Mouse (Mus musculus) heart, postnatal 14 days (tissue): ENCODE measurements around the gene Gm609. TPM values are rescaled to one million over a fixed set of nuclear protein-coding genes. Genes with fewer than 3 reads are reported as not detected.
"Not testable (repeated sequence)": the region's sequence is repeated elsewhere in the genome, so short reads cannot be mapped to it uniquely, and the experiment has no call there.

Experiments used
- DNase-seq, 2 experiments: peaks; one replicate each; pipeline ENCODE4 v3.0.0; 2021 to 2022
- intact Hi-C: fragments of 180-260 bp; cut with DNase I; formaldehyde crosslinking; loops from one replicate; pipeline ENCODE4 v1.15.1; 2025
- long read RNA-seq, 2 experiments: library from polyadenylated mRNA; stranded (forward); transcript quantifications; one replicate each; pipeline ENCODE4 v2.0.0; 2021
- total RNA-seq, 2 experiments: library from RNA; stranded (reverse); gene quantifications; 2 replicates each; pipeline ENCODE4 v1.2.3; 2021

Gm609 gene
- not detected for total RNA-seq
- long read RNA-seq, experiment 1, result 0 reads
- long read RNA-seq, experiment 2, result 0 reads

DNA sequence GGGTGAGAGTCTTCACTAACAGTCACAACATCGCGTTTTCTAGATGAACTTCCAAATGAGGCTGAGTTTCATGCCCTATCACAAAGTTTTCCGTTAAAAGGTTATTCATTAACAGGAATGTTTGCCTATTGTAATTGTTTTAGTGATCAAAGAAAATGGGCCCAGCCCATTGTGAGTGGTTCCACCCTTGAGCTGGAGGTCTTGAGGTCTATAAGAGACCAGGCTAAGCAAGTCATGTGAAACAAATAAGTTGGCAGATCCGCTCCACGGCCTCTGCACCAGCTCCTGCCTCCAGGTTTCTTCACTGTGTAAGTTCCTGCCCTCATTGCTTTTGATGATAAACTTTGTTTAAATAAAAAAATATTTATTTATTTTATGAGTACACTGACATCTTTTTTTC, at the start of gene Gm609:
TSS of gene Gm609 (minus strand) at position 43 of the 400 bp plus-strand sequence.
- intact Hi-C loops, result no loop called here
- DNase-seq, result no peak

DNA sequence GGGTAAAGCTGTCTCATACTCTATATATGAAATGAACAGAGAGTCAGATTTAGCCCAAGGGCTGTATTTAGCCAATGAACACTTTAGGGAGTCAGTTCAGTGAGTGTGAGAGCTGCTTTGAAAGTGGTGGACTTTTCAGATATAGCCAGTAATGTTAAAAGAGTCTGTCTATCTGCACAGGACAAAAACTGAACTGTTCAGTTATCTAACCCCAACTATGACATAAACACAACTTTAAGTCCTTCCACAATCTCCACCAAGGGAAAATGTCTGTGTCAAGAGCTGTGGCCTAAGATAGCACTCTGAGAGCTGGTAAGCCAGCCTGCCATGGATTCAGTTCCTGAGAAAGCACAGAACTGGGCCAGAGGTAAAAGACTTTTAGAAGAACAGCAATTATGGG, 49.3 kb upstream of the Gm609 start:
- DNase-seq, result no peak

GRCm38 (mm10) chr16:45538342-45538741, 45.6 kb upstream of the Gm609 start:
- DNase-seq, intact Hi-C loops: not testable (repeated sequence)

More for the DNA sequence above, 49.3 kb upstream of the Gm609 start:
- intact Hi-C loops, result no loop called here

GRCm38 (mm10) chr16:45535009-45535408, 42.2 kb upstream of the Gm609 start, which contains the start of gene Slc9c1:
Gene Slc9c1, plus strand, starts transcription at chr16:45535309.
- intact Hi-C loops, result no loop called here
- DNase-seq, result no peak

GRCm38 (mm10) chr16:45531950-45532349, 39.2 kb upstream of the Gm609 start, which contains the start of gene Gm17783:
Gene Gm17783, minus strand, starts transcription at chr16:45532050.
- intact Hi-C loops, result no loop called here
- no peak for DNase-seq

GRCm38 (mm10) chr16:45525551-45525950, 32.8 kb upstream of the Gm609 start:
- no peak for DNase-seq
- intact Hi-C loops, result no loop called here

DNA sequence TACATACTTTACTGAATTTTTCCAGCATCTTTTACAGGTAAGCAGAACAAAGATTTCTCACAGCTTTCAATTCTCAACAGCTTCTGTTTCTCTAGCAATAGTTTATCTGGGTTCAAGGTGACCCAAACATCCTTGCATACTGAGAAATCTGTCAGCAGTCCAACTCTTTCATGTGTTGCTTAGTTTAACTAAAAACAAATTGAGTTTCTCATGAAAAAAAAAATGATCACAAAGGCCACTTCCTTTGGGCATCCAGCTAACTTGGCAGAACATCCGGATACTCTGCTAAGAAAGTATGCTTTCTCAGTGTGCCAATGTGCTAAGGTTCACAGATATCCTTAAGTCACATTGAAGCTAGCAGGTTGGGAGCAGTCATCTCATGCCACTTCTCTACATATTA, 2.6 kb upstream of the Gm609 start:
- intact Hi-C loops, result no loop called here
- no peak for DNase-seq

GRCm38 (mm10) chr16:45476991-45477390, 15.8 kb downstream of the Gm609 start:
- no peak for DNase-seq
- intact Hi-C loops, result no loop called here

DNA sequence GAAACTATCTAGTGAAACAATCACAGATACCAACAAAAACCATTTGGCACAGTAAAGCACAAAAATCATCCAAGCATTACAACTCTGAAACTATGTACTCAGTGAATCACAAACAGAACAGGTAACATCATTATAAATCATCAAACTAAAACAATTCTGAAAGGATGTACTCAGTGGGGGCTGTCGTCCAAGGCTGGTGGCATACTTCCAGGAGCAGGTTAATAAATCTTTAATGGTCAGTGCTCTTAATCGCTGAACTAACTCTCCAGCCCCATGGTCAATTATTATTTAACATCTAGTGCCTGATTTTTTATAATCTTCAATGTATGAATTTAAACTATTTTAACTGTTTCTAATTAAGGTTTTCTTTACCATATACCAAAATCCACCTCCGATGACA, 20.9 kb downstream of the Gm609 start:
- DNase-seq, intact Hi-C loops: not testable (repeated sequence)

- no peak for DNase-seq
- intact Hi-C loops, result no loop called here
Observed at GRCm38 (mm10) chr16:45454762-45455161, 38.0 kb downstream of the Gm609 start.

- intact Hi-C loops, result no loop called here
- DNase-seq, result no peak
Observed at GRCm38 (mm10) chr16:45437230-45437739, 55.5 kb downstream of the Gm609 start.

DNA sequence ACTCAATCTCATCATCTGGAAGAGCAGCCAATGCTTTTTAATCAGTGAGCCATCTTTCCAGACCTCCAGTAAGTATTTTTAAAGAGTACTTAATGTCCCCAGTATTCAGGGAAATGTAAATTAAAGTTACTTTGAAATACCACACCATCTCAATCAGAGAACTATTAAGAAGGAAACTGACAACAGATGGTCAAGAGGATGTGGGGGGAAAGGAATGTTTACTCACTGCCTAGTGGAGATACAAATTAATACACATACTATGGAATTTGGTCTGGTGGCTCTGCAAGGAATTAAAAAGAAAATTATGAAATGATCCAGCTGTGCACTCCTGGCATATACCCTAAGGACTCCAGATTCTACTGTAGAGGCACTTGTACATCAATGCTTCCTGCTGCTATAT, 57.2 kb downstream of the Gm609 start:
- no peak for DNase-seq
- intact Hi-C loops, result no loop called here

DNA sequence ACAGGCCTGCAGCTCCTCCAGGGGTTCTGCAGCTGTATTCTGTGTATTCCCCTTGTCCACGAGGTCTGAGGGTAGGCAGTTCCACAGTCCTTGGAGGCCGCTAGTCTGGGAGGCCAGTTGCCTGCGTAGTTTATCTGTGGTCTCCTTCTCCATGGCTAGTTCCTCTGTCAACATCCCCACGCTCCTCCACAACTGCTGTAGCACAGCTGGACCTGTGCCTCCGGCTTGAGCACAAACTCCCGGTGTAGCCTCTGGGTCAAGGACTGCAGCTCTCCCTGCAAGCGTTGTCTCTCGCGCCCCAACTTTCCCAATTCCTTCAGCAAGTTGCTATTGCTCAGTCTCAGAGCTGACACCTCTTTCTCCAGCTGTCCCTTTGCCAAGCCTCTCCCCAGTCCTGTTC, 65.1 kb downstream of the Gm609 start:
- intact Hi-C loops, result no loop called here
- peak; percentile 27 to 36 for DNase-seq

DNA sequence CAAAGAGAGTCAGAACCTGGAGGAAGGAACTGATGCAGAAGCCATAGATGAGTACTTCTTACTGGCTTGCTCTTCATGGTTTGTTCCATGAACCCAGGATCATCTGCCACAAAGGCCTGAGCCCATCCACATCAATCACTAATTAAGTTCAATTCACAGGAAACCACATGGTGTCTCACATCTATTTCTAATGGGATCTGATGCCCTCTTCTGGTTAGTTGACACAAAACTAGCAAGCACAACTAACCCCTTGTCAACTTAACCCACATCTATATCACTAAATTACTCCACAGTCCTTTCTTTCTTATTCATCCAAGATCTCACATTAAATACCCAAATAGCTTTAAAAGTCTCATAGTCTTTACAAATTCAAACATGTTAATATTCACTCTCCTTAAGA, 79.3 kb downstream of the Gm609 start:
- no peak for DNase-seq
- intact Hi-C loops, result loop anchor here (2.0 to 5.0 kb wide), 3 partner anchors 36 to 214 kb away; no protein-coding TSS in a partner anchor

- not testable (repeated sequence) for DNase-seq
- intact Hi-C loops, result loop anchor here (5.0 kb wide), 1 partner anchor 62 kb away; no protein-coding TSS in a partner anchor
Observed at GRCm38 (mm10) chr16:45409064-45409446, 83.7 kb downstream of the Gm609 start.

DNA sequence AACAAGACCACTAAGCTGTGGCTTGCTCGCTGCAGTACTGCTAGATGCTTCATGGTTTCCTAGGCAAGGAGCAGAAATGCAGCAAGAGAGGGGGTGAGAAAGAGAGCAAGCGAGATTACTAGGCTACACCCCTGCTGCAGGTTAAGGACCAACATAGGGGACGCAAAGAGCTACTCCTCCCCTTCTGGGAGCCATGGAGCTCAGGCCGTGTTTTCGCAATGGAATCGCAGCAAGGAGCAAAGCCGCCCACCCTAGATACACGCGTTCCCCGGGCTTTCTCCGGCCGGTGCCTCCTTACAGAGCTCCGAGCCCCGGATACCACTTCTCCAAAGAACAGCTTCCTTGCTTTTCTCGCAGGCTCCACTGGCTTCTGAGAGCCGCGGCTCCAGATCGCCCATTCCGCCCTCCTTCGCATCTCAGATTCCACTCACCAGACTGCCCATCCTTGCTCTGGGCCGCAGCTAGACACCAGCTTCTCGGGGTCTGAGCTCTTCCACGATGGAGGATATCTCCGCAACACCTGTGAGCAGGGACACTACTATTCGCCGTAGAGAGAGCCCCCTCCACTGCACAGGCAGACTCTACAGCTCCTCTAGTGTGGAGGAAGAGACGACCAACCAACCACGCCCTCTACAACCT, 84.2 kb downstream of the Gm609 start, which contains the start of gene Cd200:
TSS of gene Cd200 (minus strand) at position 629 of the 639 bp plus-strand sequence.
- DNase-seq, result peak; percentile 52 to 57
- intact Hi-C loops, result loop anchor here (5.0 kb wide), 1 partner anchor 61 kb away; no protein-coding TSS in a partner anchor

- intact Hi-C loops, result loop anchor here (2.0 to 5.0 kb wide), 2 partner anchors 61 to 77 kb away; no protein-coding TSS in a partner anchor
- DNase-seq, result no peak
Observed at GRCm38 (mm10) chr16:45407645-45408400, 84.9 kb downstream of the Gm609 start.

- intact Hi-C loops, result loop anchor here (2.0 to 5.0 kb wide), 2 partner anchors 60 to 76 kb away; no protein-coding TSS in a partner anchor
Observed at GRCm38 (mm10) chr16:45407091-45407490, 85.7 kb downstream of the Gm609 start.

DNA sequence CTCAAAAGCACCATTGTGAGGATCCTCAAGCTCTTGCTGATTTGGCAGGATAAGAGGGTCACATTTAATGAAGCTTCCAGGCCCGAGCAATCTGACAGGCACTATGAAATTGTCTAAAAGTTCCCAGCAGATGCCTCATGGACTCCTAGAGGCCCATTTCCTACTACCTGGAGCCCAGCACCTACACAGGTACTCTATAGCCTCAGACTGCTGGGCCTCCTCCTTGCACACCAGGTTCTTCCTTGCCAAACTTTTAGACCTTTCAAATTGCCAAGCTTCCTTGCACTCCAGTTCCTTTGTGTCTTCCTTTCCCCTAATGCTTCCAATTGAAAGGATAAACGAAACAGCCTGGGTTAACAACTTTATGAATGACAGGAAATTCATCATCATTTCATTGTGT, 89.8 kb downstream of the Gm609 start:
- intact Hi-C loops, result no loop called here
- no peak for DNase-seq

More at GRCm38 (mm10) chr16:45407091-45407490, 85.7 kb downstream of the Gm609 start:
- DNase-seq, result no peak

GRCm38 (mm10) chr16:45402036-45402435, 90.7 kb downstream of the Gm609 start:
- intact Hi-C loops, result no loop called here

More at GRCm38 (mm10) chr16:45402036-45402435, 90.7 kb downstream of the Gm609 start:
- DNase-seq, result no peak
